Mouse (Mus musculus) heart, postnatal 25 days (tissue): ENCODE measurements around the gene Card19. TPM values are rescaled to one million over a fixed set of nuclear protein-coding genes. Genes with fewer than 3 reads are reported as not detected.
A peak's percentile ranks its signal among the peaks of the same experiment; 100 is the strongest.

Source experiments
- DNase-seq: peaks from one replicate; pipeline ENCODE4 v3.0.0; 2022; ENCODE audit warnings: low spot score
- intact Hi-C: fragments of 180-260 bp; cut with DNase I; formaldehyde crosslinking; loops from one replicate; pipeline ENCODE4 v1.15.1; 2025
- total RNA-seq, 2 experiments: library from RNA; stranded (reverse); gene quantifications; 2 replicates each; pipeline ENCODE4 v1.2.3; 2021

Card19 gene
- total RNA-seq, 2 experiments from 2014 or later, result 152 to 154 TPM

- DNase-seq, result no peak
- intact Hi-C loops, result no loop called here
These were observed 15.9 kb downstream of the Card19 start for GRCm38 (mm10) chr13:49199891-49200290.

- DNase-seq, result no peak
- intact Hi-C loops, result no loop called here
These were observed 17.1 kb downstream of the Card19 start for GRCm38 (mm10) chr13:49198734-49199133.

- no peak for DNase-seq
- intact Hi-C loops, result no loop called here
These were observed 19.1 kb downstream of the Card19 start for GRCm38 (mm10) chr13:49196766-49197165.

- no peak for DNase-seq
These were observed 19.6 kb downstream of the Card19 start for GRCm38 (mm10) chr13:49196211-49196610.

GRCm38 (mm10) chr13:49195651-49196050 is 20.2 kb downstream of the Card19 start:
- intact Hi-C loops, result no loop called here
- DNase-seq, result no peak

More at GRCm38 (mm10) chr13:49196211-49196610, 19.6 kb downstream of the Card19 start:
- intact Hi-C loops, result no loop called here

GRCm38 (mm10) chr13:49194811-49195210 is 21.0 kb downstream of the Card19 start:
- intact Hi-C loops, result no loop called here
- no peak for DNase-seq

GRCm38 (mm10) chr13:49193650-49194049 is 22.2 kb downstream of the Card19 start:
- DNase-seq, result no peak
- intact Hi-C loops, result no loop called here

GRCm38 (mm10) chr13:49192156-49192855 is 23.5 kb downstream of the Card19 start:
- intact Hi-C loops, result no loop called here
- DNase-seq, result no peak

- intact Hi-C loops, result no loop called here
- no peak for DNase-seq
These were observed 24.2 kb downstream of the Card19 start for GRCm38 (mm10) chr13:49191673-49192035.

GRCm38 (mm10) chr13:49190876-49191672 is 24.8 kb downstream of the Card19 start:
- intact Hi-C loops, result no loop called here

GRCm38 (mm10) chr13:49189970-49190870 is 25.6 kb downstream of the Card19 start:
- intact Hi-C loops, result no loop called here
- peak; percentile 56 for DNase-seq

More at GRCm38 (mm10) chr13:49190876-49191672, 24.8 kb downstream of the Card19 start:
- no peak for DNase-seq

GRCm38 (mm10) chr13:49188966-49189360 is 26.9 kb downstream of the Card19 start:
- no peak for DNase-seq
- intact Hi-C loops, result no loop called here

- intact Hi-C loops, result no loop called here
- no peak for DNase-seq
These were observed 27.4 kb downstream of the Card19 start for GRCm38 (mm10) chr13:49188219-49188965.

- intact Hi-C loops, result no loop called here
- DNase-seq, result peak; percentile 74
These were observed 28.3 kb downstream of the Card19 start, which contains the start of gene Ninj1 for GRCm38 (mm10) chr13:49187288-49188218. Gene Ninj1, plus strand, starts transcription at chr13:49187485.

- intact Hi-C loops, result no loop called here
- no peak for DNase-seq
These were observed 29.0 kb downstream of the Card19 start for GRCm38 (mm10) chr13:49186798-49187287.

GRCm38 (mm10) chr13:49183646-49184045 is 32.2 kb downstream of the Card19 start:
- intact Hi-C loops, result no loop called here
- DNase-seq, result no peak

- intact Hi-C loops, result no loop called here
- no peak for DNase-seq
These were observed 32.7 kb downstream of the Card19 start for GRCm38 (mm10) chr13:49183161-49183560.

- DNase-seq, result no peak
- intact Hi-C loops, result no loop called here
These were observed 34.3 kb downstream of the Card19 start for GRCm38 (mm10) chr13:49181411-49181984.
